ENCODE assay signal across 1 mouse cellular context in the genomic region with DNA sequence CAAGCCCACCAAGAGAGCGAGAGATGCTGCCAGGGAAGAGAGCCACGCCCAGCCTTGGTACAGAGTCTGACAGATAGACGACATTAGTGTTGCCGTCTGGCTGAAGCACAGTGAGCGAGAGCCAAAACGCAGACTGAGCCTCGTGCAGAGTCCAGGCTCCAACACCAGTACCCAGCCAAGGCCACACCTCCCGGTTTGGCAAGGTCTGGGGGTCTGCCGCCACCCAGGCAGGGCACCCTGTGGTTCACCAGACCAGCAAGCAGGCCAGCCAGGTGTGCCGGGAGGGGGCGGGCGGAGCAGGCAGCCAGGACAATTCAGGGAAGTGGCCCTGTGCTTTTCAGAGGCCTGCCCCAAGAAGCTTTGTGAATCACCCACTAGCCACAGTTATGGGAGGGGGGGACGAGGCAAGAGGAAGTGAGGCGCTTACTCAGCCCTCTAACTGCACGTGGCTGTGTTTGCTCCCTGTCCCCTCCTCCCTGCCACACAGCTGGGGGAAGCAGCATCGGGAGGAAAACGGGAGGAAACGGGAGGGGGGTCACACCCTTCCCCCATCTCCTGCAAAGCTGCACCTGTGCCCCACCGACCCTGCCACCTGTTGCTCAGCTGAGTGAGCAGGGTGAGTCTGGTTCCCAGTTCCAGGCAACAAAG.
TF ChIP-seq lines count a peak whose summit lies in the region.

No protein-coding gene starts in this region.

TF ChIP-seq in MEL, 35 proteins besides CTCF, POLR2A, EP300 and RAD21 (continued from another document):
- TF ChIP-seq NELFE (IDR thresholded peaks at IDR 0.05; ENCODE audit: low read depth, low read length) (no peak), MYC (IDR thresholded peaks at IDR 0.05; ENCODE audit: low read depth, low read length) (peak; percentile 62; the same call in 1 of the 2 replicates)
TF ChIP-seq in MEL: peak in this region for 4.
